Mouse (Mus musculus) cortical plate, adult 2 months (tissue): Measurements from ENCODE around the gene Slc25a23. TPM values are rescaled to one million over a fixed set of nuclear protein-coding genes. Genes with fewer than 3 reads are reported as not detected.

ENCODE experiments used
- H3K27ac ChIP-seq: fragments of 200-500 bp; 2 replicates; pipeline ENCODE4 v1.5.1; 2012; ENCODE audit warnings: low read length, control low read depth, inconsistent platforms; ENCODE audit not compliant: insufficient read depth
- H3K4me1 ChIP-seq: fragments of 200-500 bp; 2 replicates; pipeline ENCODE4 v1.6.1; 2011; ENCODE audit warnings: low read length; ENCODE audit not compliant: control insufficient read depth, insufficient read depth
- H3K4me3 ChIP-seq: fragments of 200-500 bp; 2 replicates; pipeline ENCODE4 v1.5.1; 2011; ENCODE audit warnings: mild to moderate bottlenecking, low read length, control low read depth; ENCODE audit not compliant: insufficient read depth
- CTCF ChIP-seq: fragments of 200-500 bp; IDR thresholded peaks from 2 replicates; pipeline ENCODE4 v1.5.1; 2011; ENCODE audit warnings: mild to moderate bottlenecking, control low read depth, low read length; ENCODE audit not compliant: insufficient read depth; ENCODE audit errors: extremely low read depth
- POLR2A ChIP-seq: fragments of 200-500 bp; IDR thresholded peaks from 2 replicates; pipeline ENCODE4 v1.6.1; 2011; ENCODE audit warnings: mild to moderate bottlenecking, low read length, control low read depth; ENCODE audit not compliant: insufficient read depth; ENCODE audit errors: extremely low read depth
- polyA plus RNA-seq: library from polyadenylated mRNA; depleted of rRNA; stranded (reverse); fragments of >200 nt; gene quantifications from 2 replicates; pipeline ENCODE4 v1.2.3, GENCODE M21; 2012; rRNA removed

Slc25a23 gene
- polyA plus RNA-seq, 1 experiment = 330 TPM

DNA sequence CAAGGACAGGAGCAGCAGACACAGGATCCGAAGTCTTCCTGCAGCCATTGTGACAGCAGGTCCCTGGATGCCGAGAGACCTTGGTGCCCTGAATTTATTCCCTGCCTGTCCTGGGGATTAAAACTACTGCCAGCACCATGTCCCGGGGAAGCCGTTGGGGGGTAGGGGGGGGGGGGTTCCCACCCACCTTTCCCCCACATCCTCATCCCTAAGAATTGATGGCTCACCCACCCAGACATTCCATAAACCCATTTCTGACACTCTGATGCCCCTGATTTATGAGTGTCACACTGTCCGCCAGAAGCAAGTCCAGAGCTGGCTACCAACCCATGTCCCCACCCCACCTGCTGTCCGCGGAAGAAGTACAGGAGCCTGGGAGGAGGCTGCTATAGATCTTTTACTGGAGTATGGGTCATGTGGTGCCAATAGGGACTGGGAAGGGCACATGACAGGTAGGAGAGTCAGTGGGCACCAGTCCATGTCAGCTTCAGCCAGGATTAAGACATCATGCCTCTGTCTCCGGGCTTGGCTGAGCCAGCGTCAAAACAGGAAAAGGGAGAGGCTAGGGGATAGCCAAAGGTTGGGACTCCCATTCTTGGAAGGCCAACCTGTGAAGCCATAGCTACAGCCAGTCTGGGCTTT, 59.6 kb downstream of the Slc25a23 start, which contains the start of gene Pspn:
TSS of gene Pspn (minus strand) at position 51 of the 642 bp plus-strand sequence.
- Histone ChIP-seq H3K4me3 (no peak within 1 kb of the TSS), H3K27ac (no peak within 1 kb of the TSS), H3K4me1 (no peaks in the 10 kb centered on the region)
- TF ChIP-seq CTCF (no peak), POLR2A (no peak)

GRCm38 (mm10) chr17:56999414-56999813, 60.2 kb downstream of the Slc25a23 start:
- no peaks in the 10 kb centered on the region for H3K4me1 ChIP-seq

DNA sequence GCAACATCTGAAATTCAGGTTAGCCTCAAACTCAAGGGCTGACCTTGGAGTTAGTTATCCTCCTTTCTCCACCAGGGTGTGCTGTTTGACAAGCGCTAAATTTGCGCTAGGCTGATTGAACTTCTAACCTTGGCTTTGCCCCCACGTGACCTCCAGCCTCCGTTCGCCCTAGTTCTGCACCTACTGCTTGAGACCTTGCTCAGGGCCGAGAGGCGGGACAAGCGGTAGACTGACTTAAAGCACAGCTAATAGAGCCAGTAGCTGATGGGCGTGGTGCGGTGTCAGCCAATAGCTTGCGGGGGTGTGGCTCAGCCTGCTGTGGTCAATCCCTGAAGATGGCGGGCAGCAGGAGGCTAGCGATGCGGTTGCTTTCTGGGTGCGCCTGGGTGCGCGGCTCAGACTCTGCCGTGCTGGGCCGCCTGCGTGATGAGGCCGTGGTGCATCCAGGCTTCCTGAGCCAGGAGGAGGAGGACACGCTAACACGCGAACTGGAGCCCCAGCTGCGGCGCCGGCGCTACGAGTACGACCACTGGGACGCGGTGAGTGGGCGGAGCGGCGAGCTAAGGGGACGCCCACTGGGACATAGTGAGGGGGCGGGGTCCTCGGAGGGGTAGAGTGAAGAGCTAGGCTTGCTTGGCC, 62.5 kb downstream of the Slc25a23 start, which contains the start of gene Alkbh7:
TSS of gene Alkbh7 (plus strand) at position 311 of the 639 bp plus-strand sequence.
- Histone ChIP-seq H3K27ac (no peak within 1 kb of the TSS), H3K4me3 (peak within 1 kb of the TSS; percentile 50), H3K4me1 (no peaks in the 10 kb centered on the region)
- TF ChIP-seq CTCF (peak; percentile 62), POLR2A (peak; percentile 73)

More at GRCm38 (mm10) chr17:56999414-56999813, 60.2 kb downstream of the Slc25a23 start:
- H3K4me3 ChIP-seq = no peak overlapping the region
- TF ChIP-seq POLR2A (no peak), CTCF (no peak)
- no peak overlapping the region for H3K27ac ChIP-seq

- Histone ChIP-seq H3K4me3 (no peak overlapping the region; the same call in 1 of the 2 replicates), H3K4me1 (no peaks in the 10 kb centered on the region), H3K27ac (no peak overlapping the region)
- TF ChIP-seq CTCF = no peak
- TF ChIP-seq POLR2A = peak; percentile 24; the same call in 1 of the 2 replicates
Observed at GRCm38 (mm10) chr17:56996506-56996905, 63.2 kb downstream of the Slc25a23 start.

GRCm38 (mm10) chr17:56995046-56995445, 64.6 kb downstream of the Slc25a23 start:
- TF ChIP-seq POLR2A (no peak), CTCF (no peak)
- H3K4me3 ChIP-seq = no peak overlapping the region
- H3K27ac ChIP-seq = no peak overlapping the region
- H3K4me1 ChIP-seq = peaks cover 4% of the 10 kb centered on the region

Other genes with a start within 250 kb of the Slc25a23 start
- 2.6 and 3.2 TPM in 2 replicates for gene Rfx2, start 228.8 kb downstream of the Slc25a23 start, polyA plus RNA-seq
- gene Acsbg2, start 185.4 kb downstream of the Slc25a23 start, polyA plus RNA-seq = 0.09 TPM in 1 of 2 replicates, not detected in the other
- gene 1700061G19Rik, start 184.4 kb downstream of the Slc25a23 start, polyA plus RNA-seq = 0.06 and 0.09 TPM in 2 replicates
- gene Mllt1, start 124.4 kb downstream of the Slc25a23 start, polyA plus RNA-seq = 73.1 and 76.0 TPM in 2 replicates
- gene Acer1, start 77.7 kb downstream of the Slc25a23 start, polyA plus RNA-seq = not detected in 2 replicates
- 139 and 146 TPM in 2 replicates for gene Clpp, start 69.6 kb downstream of the Slc25a23 start, polyA plus RNA-seq
- 32.1 and 35.4 TPM in 2 replicates for gene Alkbh7, start 62.5 kb downstream of the Slc25a23 start, polyA plus RNA-seq
- gene Pspn, start 59.8 kb downstream of the Slc25a23 start, polyA plus RNA-seq = not detected in 2 replicates
- gene Gtf2f1, start 48.6 kb downstream of the Slc25a23 start, polyA plus RNA-seq = 73.3 and 80.0 TPM in 2 replicates
- 0.13 TPM in 1 of 2 replicates, not detected in the other for gene Gm17949, start 48.4 kb downstream of the Slc25a23 start, polyA plus RNA-seq
- gene Khsrp, start 28.3 kb downstream of the Slc25a23 start, polyA plus RNA-seq = 58.4 and 63.4 TPM in 2 replicates
- gene Slc25a41, start 18.2 kb downstream of the Slc25a23 start, polyA plus RNA-seq = 0.19 and 0.25 TPM in 2 replicates
- gene Crb3, start 758 bp downstream of the Slc25a23 start, polyA plus RNA-seq = 0.93 and 1.6 TPM in 2 replicates
- 2.3 and 2.8 TPM in 2 replicates for gene Dennd1c, start 18.7 kb upstream of the Slc25a23 start, polyA plus RNA-seq
- 597 and 680 TPM in 2 replicates for gene Tubb4a, start 27.9 kb upstream of the Slc25a23 start, polyA plus RNA-seq
- 0.93 and 1.0 TPM in 2 replicates for gene Tnfsf9, start 45.5 kb upstream of the Slc25a23 start, polyA plus RNA-seq
- 0.25 and 0.29 TPM in 2 replicates for gene Cd70, start 89.9 kb upstream of the Slc25a23 start, polyA plus RNA-seq
- 0.08 TPM in 1 of 2 replicates, not detected in the other for gene Tnfsf14, start 134.3 kb upstream of the Slc25a23 start, polyA plus RNA-seq
- 0.17 and 0.32 TPM in 2 replicates for gene C3, start 168.3 kb upstream of the Slc25a23 start, polyA plus RNA-seq
- gene Gpr108, start 188.6 kb upstream of the Slc25a23 start, polyA plus RNA-seq = 28.8 and 29.7 TPM in 2 replicates
- 10.1 and 11.2 TPM in 2 replicates for gene Trip10, start 189.6 kb upstream of the Slc25a23 start, polyA plus RNA-seq
- 3.6 TPM in 2 replicates for gene Vav1, start 219.2 kb upstream of the Slc25a23 start, polyA plus RNA-seq